Mouse (Mus musculus) erythroblast, embryonic 14.5 days (primary cell): ENCODE measurements around the gene Zfp668.

ENCODE experiments used
- GATA1 ChIP-seq: IDR thresholded peaks from 2 replicates; pipeline ENCODE4 v1.6.1; 2012; ENCODE audit warnings: low read length, inconsistent platforms, mixed read lengths
- TAL1 ChIP-seq: IDR thresholded peaks from 3 replicates; pipeline ENCODE4 v1.6.1; 2012; ENCODE audit warnings: low read length, inconsistent platforms, mixed read lengths

DNA sequence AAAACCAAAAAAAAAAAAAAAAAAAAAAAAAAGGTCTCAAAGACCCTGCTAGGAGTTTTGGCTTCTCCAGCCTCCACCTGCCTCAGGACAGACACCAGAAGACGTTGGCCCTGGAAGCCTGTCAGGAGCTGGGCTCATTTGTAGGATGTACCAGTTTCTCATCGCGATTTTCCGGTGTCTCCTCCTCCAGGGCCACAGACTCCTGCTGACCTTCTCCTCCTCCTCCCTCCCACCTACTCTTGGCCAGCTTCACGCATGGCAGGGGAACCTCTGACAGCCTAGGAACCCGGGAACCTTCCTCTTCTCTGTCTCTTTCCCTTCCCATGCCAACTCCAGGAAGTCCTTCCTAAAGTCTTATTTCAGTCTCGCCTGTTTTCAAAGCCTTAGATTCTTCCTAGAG, 59.6 kb downstream of the Zfp668 start:
- TF ChIP-seq GATA1 (no peak), TAL1 (no peak)
